Mouse (Mus musculus) stomach, postnatal 0 days (tissue): ENCODE results near the gene Gm26566. TPM values are rescaled to one million over a fixed set of nuclear protein-coding genes. Genes with fewer than 3 reads are reported as not detected.

ENCODE experiments used
- ATAC-seq: fragments of 200-750 bp; cut with Nextera tagmentation; 2 replicates; pipeline ENCODE4 v1.8.0; 2017; ENCODE audit not compliant: low FRiP score, low TSS enrichment
- DNase-seq: peaks from one replicate; pipeline ENCODE4 v3.0.0-alpha.2; 2016; ENCODE audit warnings: low spot score
- H3K27ac ChIP-seq: fragments of 300-500 bp; sonication (generic); replicated peaks from 2 replicates; pipeline ENCODE4 v1.5.1; 2014; ENCODE audit warnings: mild to moderate bottlenecking, control low read depth
- H3K27me3 ChIP-seq: fragments of 300-500 bp; sonication (generic); 2 replicates; pipeline ENCODE4 v1.6.1; 2014; ENCODE audit warnings: low read length; ENCODE audit not compliant: control insufficient read depth, insufficient read depth
- H3K36me3 ChIP-seq: fragments of 300-500 bp; sonication (generic); 2 replicates; pipeline ENCODE4 v1.6.1; 2014; ENCODE audit warnings: low read length, mixed read lengths; ENCODE audit not compliant: control insufficient read depth, insufficient read depth
- H3K4me1 ChIP-seq: fragments of 300-500 bp; sonication (generic); replicated peaks from 2 replicates; pipeline ENCODE4 v1.6.1; 2014; ENCODE audit warnings: antibody characterized with exemption; ENCODE audit not compliant: control insufficient read depth, insufficient read depth
- H3K4me2 ChIP-seq: fragments of 300-500 bp; sonication (generic); replicated peaks from 2 replicates; pipeline ENCODE4 v1.6.1; 2014; ENCODE audit warnings: low read depth, mild to moderate bottlenecking, control low read depth, moderate library complexity
- H3K4me3 ChIP-seq: fragments of 300-500 bp; sonication (generic); 2 replicates; pipeline ENCODE4 v1.5.1; 2014; ENCODE audit warnings: low read depth, low read length, control low read depth
- H3K9ac ChIP-seq: fragments of 300-500 bp; sonication (generic); 2 replicates; pipeline ENCODE4 v1.6.1; 2014; ENCODE audit warnings: mild to moderate bottlenecking, low read length, control low read depth, mixed read lengths
- H3K9me3 ChIP-seq: fragments of 300-500 bp; sonication (generic); 2 replicates; pipeline ENCODE4 v1.6.1; 2016; ENCODE audit warnings: low read length; ENCODE audit not compliant: control insufficient read depth
- CTCF ChIP-seq: IDR thresholded peaks from 2 replicates; pipeline ENCODE4 v1.5.1; 2016; ENCODE audit warnings: antibody characterized with exemption, low read depth, mild to moderate bottlenecking, moderate library complexity
- EP300 ChIP-seq: optimal IDR thresholded peaks from 2 replicates; pipeline ENCODE3; 2016; ENCODE audit warnings: antibody characterized with exemption
- WGBS: fragments of 180-500 bp; shearing (Covaris S2); extraction: QIAGEN DNeasy Blood & Tissue Kit; methylation state at CpG from one replicate; pipeline ENCODE4 v1.1.7; 2014; 5-methylcytosine and 5-hydroxymethylcytosine counted together
- polyA plus RNA-seq: library from polyadenylated mRNA; unstranded; fragments of >200 nt; fragmentation: Nextera tagmentation; extraction: Ambion mirVana; gene quantifications from 2 replicates; pipeline ENCODE4 v1.2.1, GENCODE M21; 2015

Gene Gm26566
- polyA plus RNA-seq, 1 experiment from 2014 or later, result 0.51 TPM

- no peaks in the 10 kb centered on the region for H3K9me3 ChIP-seq
- H3K4me2 ChIP-seq, result 0 out of 2 replicates have a peak overlapping the region, but pooled peaks have one; percentile 1
- 39% methylated on average over 8 of the region's 8 CpGs for WGBS
- peak overlapping the region; percentile 67 for H3K27ac ChIP-seq
- H3K4me1 ChIP-seq, result peaks cover 4% of the 10 kb centered on the region
- no peaks in the 10 kb centered on the region for H3K36me3 ChIP-seq
- ATAC-seq (no peak), DNase-seq (peak; percentile 50)
- no peak overlapping the region for H3K4me3 ChIP-seq
- TF ChIP-seq EP300, result no peak
- no peak for TF ChIP-seq CTCF
- no peak overlapping the region for H3K9ac ChIP-seq
- H3K27me3 ChIP-seq, result no peaks in the 10 kb centered on the region
Measured at GRCm38 (mm10) chr4:88723497-88724090, 2.0 kb downstream of the Gm26566 start.

- Histone ChIP-seq H3K4me1 (no peaks in the 10 kb centered on the region), H3K36me3 (no peaks in the 10 kb centered on the region), H3K9ac (no peak overlapping the region), H3K4me2 (no peak overlapping the region), H3K27ac (no peak overlapping the region), H3K9me3 (no peaks in the 10 kb centered on the region), H3K27me3 (no peaks in the 10 kb centered on the region), H3K4me3 (no peak overlapping the region)
- 75% methylated on average over 6 of the region's 6 CpGs for WGBS
- ATAC-seq (no peak), DNase-seq (no peak)
- TF ChIP-seq EP300 (no peak), CTCF (no peak)
Measured at GRCm38 (mm10) chr4:88726727-88727126, 5.1 kb downstream of the Gm26566 start.

GRCm38 (mm10) chr4:88727324-88727723 lies 5.7 kb downstream of the Gm26566 start:
- Histone ChIP-seq H3K4me1 (no peaks in the 10 kb centered on the region), H3K9ac (no peak overlapping the region), H3K36me3 (no peaks in the 10 kb centered on the region), H3K9me3 (no peaks in the 10 kb centered on the region), H3K4me2 (no peak overlapping the region), H3K4me3 (no peak overlapping the region), H3K27ac (no peak overlapping the region), H3K27me3 (no peaks in the 10 kb centered on the region)
- DNase-seq (peak; percentile 36), ATAC-seq (no peak)
- TF ChIP-seq CTCF, result peak; percentile 82
- no peak for TF ChIP-seq EP300
- WGBS, result 0% methylated on average over 1 of the region's 1 CpGs

- H3K9ac ChIP-seq, result no peak overlapping the region
- no peak overlapping the region for H3K27ac ChIP-seq
- no peak for ATAC-seq
- H3K4me3 ChIP-seq, result no peak overlapping the region
- no peaks in the 10 kb centered on the region for H3K36me3 ChIP-seq
- peak; percentile 85 for DNase-seq
- peak; percentile 93 for TF ChIP-seq CTCF
- TF ChIP-seq EP300, result no peak
- no peak overlapping the region for H3K4me2 ChIP-seq
- H3K4me1 ChIP-seq, result no peaks in the 10 kb centered on the region
- no peaks in the 10 kb centered on the region for H3K9me3 ChIP-seq
- WGBS, result 3% methylated on average over 2 of the region's 2 CpGs
- no peaks in the 10 kb centered on the region for H3K27me3 ChIP-seq
Measured at GRCm38 (mm10) chr4:88738480-88738879, 16.9 kb downstream of the Gm26566 start.

- no peaks in the 10 kb centered on the region for H3K36me3 ChIP-seq
- H3K9me3 ChIP-seq, result no peaks in the 10 kb centered on the region
- TF ChIP-seq EP300 (no peak), CTCF (no peak)
- no peak overlapping the region for H3K27ac ChIP-seq
- H3K9ac ChIP-seq, result no peak overlapping the region
- DNase-seq, result no peak
- WGBS, result 84% methylated on average over 6 of the region's 6 CpGs
- no peak for ATAC-seq
- H3K4me2 ChIP-seq, result no peak overlapping the region
- no peaks in the 10 kb centered on the region for H3K4me1 ChIP-seq
- no peaks in the 10 kb centered on the region for H3K27me3 ChIP-seq
- no peak overlapping the region for H3K4me3 ChIP-seq
Measured at GRCm38 (mm10) chr4:88739036-88739435, 17.4 kb downstream of the Gm26566 start.

GRCm38 (mm10) chr4:88741426-88741825 lies 19.8 kb downstream of the Gm26566 start:
- H3K27me3 ChIP-seq, result no peaks in the 10 kb centered on the region
- no peak overlapping the region for H3K27ac ChIP-seq
- 87% methylated on average over 4 of the region's 4 CpGs for WGBS
- no peak overlapping the region for H3K4me3 ChIP-seq
- no peaks in the 10 kb centered on the region for H3K36me3 ChIP-seq
- no peak for ATAC-seq
- no peak for DNase-seq
- H3K4me1 ChIP-seq, result no peaks in the 10 kb centered on the region
- H3K9ac ChIP-seq, result no peak overlapping the region
- H3K9me3 ChIP-seq, result no peaks in the 10 kb centered on the region
- no peak overlapping the region for H3K4me2 ChIP-seq
- TF ChIP-seq CTCF, result no peak
- no peak for TF ChIP-seq EP300
